Mouse (Mus musculus): ENCODE results near the gene Rnf224.
"Not testable (repeated sequence)": the region's sequence is repeated elsewhere in the genome, so short reads cannot be mapped to it uniquely, and the experiment has no call there.

Rnf224 gene

DNA sequence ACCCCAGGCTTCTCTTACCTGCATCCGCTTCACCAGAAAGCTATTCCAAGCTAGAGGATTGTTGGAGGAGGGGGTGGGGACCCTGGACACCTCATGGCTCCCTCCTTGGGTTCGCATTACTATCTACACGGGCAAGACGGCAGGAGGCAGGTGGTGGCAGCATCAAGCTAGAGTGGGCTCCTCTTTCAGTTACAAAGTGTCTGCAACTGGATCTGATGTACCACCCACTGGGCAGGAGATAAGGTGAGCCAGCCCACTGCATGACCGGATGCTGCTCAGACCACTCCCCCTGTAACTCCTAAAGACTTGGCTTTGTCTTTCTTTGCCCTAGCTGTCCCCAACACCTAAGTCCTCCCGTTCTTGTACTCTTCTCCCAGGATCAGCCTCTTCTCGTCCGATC, at the start of gene Rnf224:
Gene Rnf224, minus strand, starts transcription at position 174 of the 400 bp plus-strand sequence.
- no peak for DNase-seq

DNA sequence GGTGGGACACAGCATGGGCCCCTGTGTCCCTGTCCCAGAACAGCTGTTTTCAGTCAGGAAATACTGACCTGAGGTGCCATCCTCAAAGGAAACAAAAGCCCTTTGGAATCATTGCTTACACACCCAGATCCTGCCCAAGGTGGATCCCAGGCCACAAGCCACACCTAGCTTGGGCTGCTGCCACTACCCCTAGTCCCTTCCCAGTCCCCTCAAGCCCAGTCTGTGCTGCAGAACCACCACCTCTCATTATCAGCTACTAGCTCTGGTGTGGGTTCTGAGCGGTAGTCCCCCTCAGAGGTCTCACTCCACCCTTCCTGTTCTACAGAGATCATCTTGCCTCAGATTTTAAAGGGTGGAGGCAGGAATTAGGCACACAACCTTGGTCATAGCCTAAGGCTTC, 49.7 kb upstream of the Rnf224 start:
- DNase-seq, result no peak

DNA sequence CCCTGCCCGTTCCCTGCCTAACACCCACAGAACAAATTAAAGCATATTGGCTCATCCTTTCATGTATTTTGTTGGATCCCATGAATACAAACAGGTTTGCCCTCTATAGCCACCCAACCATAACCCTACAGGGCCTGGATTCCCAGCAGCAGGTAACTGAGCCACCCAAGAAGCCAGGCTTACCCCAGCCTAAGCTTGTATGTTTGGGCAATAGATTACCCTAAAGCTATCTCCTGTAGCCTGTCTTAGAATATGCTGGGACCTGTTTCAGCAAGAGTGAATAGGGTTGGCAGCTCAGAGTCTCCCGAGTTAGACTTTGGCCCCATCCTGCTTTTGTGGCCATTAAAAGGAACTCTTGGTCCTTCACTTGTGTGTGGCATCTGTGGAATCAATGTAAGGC, 49.0 kb upstream of the Rnf224 start:
- DNase-seq, result no peak

DNA sequence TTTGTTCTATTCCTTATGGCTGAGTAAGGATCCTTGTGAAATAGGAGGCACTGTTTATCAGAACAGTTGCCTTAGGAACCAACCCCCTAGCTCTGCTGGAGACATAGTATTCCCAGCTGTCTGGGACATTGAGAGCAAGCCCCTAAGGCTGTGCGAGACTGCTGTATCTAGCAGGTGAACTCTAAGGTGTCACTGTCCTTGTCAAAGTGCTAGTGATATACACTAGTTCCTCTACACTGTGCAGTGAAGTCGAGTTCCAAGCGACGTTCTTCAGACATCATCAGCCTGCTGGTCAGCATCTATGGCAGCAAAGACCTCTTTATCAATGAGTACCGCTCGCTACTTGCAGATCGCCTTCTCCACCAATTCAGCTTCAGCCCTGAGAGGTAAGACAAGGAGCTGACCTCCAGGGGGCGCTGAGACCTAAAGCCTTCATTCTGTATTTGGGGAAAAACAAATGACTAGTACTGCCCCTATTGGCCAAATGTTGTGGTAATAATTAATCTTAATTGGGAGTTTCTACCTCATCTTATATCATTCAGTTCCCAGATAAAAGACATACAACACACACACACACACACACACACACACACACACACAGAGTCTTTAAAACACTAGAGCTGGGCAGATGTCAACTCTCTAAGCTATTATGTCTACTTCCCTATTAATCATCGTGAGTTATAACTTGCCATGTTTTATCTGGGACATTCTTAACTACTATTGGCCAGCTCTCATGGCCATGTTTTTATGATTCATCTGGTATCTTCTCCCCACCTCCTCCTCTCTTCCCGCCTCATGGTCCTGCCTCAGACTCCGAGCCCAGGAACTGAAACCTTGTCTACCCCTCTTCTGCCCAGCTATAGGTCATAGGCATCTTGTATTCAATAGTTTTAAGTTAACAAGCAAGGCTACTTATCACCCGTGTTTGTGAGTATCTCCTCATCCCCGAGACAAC, 42.6 kb upstream of the Rnf224 start:
- DNase-seq, result peak; percentile 84

DNA sequence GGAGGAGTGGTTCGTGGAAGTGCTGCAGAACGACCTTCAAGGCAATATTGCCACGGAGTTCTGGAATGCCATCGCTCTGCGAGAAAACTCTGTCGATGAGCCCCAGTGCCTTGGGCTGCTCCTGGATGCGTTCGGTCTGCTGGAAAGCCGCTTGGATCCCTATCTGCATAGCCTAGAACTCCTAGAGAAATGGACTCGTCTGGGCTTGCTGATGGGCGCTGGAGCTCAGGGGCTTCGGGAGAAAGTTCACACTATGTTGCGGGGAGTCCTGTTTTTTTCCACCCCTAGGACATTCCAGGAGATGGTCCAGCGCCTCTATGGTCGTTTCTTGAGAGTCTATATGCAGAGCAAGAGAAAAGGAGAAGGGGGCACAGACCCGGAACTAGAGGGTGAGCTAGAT, 36.4 kb upstream of the Rnf224 start:
- DNase-seq, result no peak

DNA sequence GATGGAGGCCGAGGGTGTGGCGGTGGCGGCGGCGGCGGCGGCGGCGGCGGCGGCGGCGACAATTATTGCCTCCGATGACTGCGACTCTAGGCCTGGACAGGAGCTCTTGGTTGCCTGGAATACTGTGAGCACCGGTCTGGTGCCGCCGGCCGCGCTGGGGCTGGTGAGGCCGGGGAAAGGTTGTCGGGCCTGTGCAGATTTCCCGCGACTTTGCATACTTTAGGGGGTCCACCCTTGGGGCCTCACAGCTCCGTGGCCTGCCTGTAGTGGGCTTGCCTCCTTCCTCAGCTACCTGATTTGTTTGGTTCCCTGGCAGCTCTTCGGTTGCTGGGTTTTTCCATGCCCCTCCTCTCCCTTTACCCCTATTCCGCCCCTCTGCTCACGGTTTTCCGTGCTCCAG, 35.9 kb upstream of the Rnf224 start:
- DNase-seq, result no peak

GRCm38 (mm10) chr2:25271827-25272511, 35.4 kb upstream of the Rnf224 start, which contains the start of the genes Ssna1 and Anapc2:
Ssna1 (minus strand) TSS chr2:25272438.
Anapc2 (plus strand) TSS chr2:25272478.
- peak; percentile 99 for DNase-seq

DNA sequence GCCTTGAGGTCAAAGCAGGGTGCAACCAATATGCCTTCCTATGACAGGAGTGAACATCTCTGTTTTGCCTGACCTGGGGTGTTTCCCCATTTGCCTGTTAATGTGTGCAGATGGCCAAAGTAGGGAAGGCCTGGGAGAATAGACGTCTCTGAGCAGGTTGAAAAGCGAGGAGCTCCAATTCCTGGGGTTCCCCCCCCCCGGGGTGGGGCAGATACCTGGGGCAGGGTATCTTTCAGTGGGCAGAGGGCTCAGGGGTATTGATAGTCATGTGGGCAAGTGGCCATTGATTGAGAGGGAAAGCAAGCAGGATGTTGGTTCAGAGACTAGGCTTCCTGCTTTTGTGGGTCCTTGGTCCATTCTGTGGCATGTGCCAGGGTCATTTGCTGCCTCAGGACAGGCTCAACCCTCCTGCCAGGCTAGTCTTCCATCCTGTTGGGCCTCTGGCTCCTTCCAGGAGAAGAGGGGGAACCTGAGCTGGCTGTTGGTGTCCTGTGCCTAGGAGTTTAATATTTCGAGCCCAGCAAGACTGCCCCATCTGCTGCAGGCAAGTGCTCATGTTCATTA, 31.2 kb upstream of the Rnf224 start:
- no peak for DNase-seq

GRCm38 (mm10) chr2:25267241-25267640, 30.7 kb upstream of the Rnf224 start:
- no peak for DNase-seq

GRCm38 (mm10) chr2:25266720-25267119, 30.1 kb upstream of the Rnf224 start:
- DNase-seq, result peak; percentile 77

GRCm38 (mm10) chr2:25265897-25266656, 29.5 kb upstream of the Rnf224 start:
- peak; percentile 56 for DNase-seq

DNA sequence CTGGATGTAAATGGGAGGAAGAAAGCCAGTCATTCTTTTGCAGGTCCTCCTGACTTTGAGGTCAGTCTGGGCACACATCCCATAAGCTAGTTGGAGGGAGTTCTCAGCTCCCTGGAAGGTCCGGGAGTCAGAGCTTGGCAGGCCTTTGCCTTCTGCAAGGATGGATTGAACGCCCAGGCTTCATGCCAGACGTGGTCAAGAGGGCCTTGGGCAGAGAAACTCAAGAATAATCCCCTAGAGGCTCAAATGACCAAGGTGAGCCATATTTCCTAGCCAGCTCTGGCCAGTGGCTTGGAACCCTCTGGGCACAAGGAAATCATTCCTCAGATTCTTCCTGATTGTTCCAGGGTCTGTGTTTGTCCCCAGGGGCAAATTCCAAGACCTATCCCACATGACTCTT, 28.3 kb upstream of the Rnf224 start:
- peak; percentile 81 for DNase-seq

GRCm38 (mm10) chr2:25264286-25264660, 27.7 kb upstream of the Rnf224 start:
- DNase-seq, result no peak

- DNase-seq, result no peak
Measured at GRCm38 (mm10) chr2:25263623-25264285, 27.2 kb upstream of the Rnf224 start.

GRCm38 (mm10) chr2:25262795-25263622, 26.4 kb upstream of the Rnf224 start:
- DNase-seq, result no peak

DNA sequence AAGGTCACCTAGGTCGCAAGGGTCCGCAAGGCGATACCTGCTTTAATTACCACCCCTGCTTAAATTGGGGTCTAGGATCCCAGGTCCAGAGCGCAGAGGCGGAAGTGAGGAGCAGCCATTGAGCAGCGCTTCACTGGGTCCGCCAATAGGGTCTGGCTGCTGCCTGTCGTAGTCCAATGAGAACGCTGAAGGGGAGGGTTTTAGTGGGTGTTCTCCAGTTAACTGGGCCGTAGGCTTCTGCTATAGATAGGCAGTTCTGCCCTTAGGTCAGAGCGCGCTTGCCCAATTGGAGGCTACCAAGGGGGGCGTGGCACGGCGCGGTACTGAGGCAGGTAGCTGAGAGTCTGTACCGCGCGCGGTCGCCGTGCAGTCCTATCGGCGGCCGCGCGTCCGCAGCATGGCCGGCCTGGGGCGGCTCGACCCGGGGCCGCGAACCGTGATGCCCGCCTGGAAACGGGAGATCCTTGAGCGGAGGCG, 25.7 kb upstream of the Rnf224 start, which contains the start of gene Tprn:
Gene Tprn, plus strand, starts transcription at position 328 of the 477 bp plus-strand sequence.
- peak; percentile 98 for DNase-seq

DNA sequence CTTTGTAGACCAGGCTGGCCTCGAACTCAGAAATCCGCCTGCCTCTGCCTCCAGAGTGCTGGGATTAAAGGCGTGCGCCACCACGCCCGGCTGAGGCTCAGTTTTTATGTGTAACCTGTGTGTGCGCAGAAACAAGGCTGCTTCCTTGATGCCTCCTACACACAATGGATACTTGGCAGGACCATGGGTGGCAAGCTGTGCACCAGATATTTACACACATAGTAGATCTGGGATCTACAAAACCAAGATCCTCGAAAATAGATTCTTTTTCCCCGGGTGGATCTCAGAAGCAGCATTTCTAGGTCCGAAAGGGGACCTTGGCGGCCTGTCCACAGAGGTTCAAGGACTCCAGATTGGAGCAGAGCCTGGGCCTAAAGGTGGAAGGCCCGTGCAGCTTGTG, 25.3 kb upstream of the Rnf224 start:
- DNase-seq, result no peak

DNA sequence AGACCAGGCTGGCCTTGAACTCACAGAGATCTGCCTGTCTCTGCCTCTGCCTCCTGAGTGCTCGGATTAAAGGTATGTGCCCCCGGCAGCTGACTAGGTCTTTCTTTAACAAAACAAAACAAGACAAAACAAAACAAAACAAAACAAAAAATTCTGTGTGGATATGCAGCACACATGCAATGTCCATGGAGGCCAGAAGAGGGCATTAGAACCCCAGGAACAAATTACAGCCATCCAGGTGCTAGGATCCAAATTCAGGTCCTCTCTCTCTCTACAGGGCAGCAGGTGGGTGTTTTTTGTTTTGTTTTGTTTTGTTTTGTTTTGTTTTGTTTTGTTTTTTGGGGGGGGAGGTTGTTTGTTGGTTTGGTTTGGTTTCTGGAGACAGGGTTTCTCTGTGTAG, 22.3 kb upstream of the Rnf224 start:
- DNase-seq, result no peak

DNA sequence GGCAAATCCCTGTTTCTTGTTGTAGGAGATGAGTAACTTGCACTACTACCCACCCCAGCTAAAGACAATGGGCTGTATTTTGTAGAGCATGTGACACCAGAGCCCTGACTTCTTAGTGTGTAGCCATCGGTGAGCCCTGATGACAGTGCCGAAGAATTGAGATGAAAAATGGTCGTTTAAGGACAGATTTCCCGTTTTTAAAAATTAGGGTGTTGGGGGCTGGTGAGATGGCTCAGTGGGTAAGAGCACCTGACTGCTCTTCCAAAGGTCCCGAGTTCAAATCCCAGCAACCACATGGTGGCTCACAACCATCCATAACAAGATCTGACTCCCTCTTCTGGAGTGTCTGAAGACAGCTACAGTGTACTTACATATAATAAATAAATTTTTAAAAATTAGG, 20.7 kb upstream of the Rnf224 start:
- not testable (repeated sequence) for DNase-seq

- DNase-seq, result peak; percentile 70
Measured at GRCm38 (mm10) chr2:25256443-25257109, 20.0 kb upstream of the Rnf224 start.
